Mouse (Mus musculus) spleen, adult 18-20 months (tissue): Measurements from ENCODE around the gene Nos1.
"Not testable (repeated sequence)": the region's sequence is repeated elsewhere in the genome, so short reads cannot be mapped to it uniquely, and the experiment has no call there.

ENCODE experiments used
- DNase-seq, 2 experiments: peaks; one replicate each; pipeline ENCODE4 v3.0.0; 2022; ENCODE audit warnings: mixed read lengths in 2 of 2

Nos1 gene

GRCm38 (mm10) chr5:117840988-117841387 is 60.2 kb downstream of the Nos1 start:
- no peak for DNase-seq

- no peak for DNase-seq
These were observed 61.0 kb downstream of the Nos1 start for GRCm38 (mm10) chr5:117841651-117842347.

- DNase-seq: no peak
These were observed 61.9 kb downstream of the Nos1 start for GRCm38 (mm10) chr5:117842699-117843098.

- no peak for DNase-seq
These were observed 63.8 kb downstream of the Nos1 start for GRCm38 (mm10) chr5:117844611-117845010.

- no peak for DNase-seq
These were observed 69.6 kb downstream of the Nos1 start for GRCm38 (mm10) chr5:117850474-117850873.

- no peak for DNase-seq
These were observed 72.9 kb downstream of the Nos1 start for GRCm38 (mm10) chr5:117853741-117854140.

GRCm38 (mm10) chr5:117864588-117865300 is 83.9 kb downstream of the Nos1 start:
- no peak for DNase-seq

GRCm38 (mm10) chr5:117865876-117866275 is 85.0 kb downstream of the Nos1 start:
- DNase-seq: no peak

- DNase-seq: no peak
These were observed 90.8 kb downstream of the Nos1 start for GRCm38 (mm10) chr5:117871614-117872013.

GRCm38 (mm10) chr5:117873807-117874206 is 93.0 kb downstream of the Nos1 start:
- DNase-seq: no peak

GRCm38 (mm10) chr5:117874236-117874635 is 93.4 kb downstream of the Nos1 start:
- no peak for DNase-seq

- no peak for DNase-seq
These were observed 98.3 kb downstream of the Nos1 start for GRCm38 (mm10) chr5:117879136-117879535.

GRCm38 (mm10) chr5:117880916-117881555 is 100.2 kb downstream of the Nos1 start:
- no peak for DNase-seq

- not testable (repeated sequence) for DNase-seq
These were observed 101.6 kb downstream of the Nos1 start for GRCm38 (mm10) chr5:117882411-117882810.

GRCm38 (mm10) chr5:117884991-117885390 is 104.2 kb downstream of the Nos1 start:
- DNase-seq: no peak

GRCm38 (mm10) chr5:117888126-117888525 is 107.3 kb downstream of the Nos1 start:
- no peak for DNase-seq

- DNase-seq: no peak
These were observed 108.1 kb downstream of the Nos1 start for GRCm38 (mm10) chr5:117888946-117889345.

- no peak for DNase-seq
These were observed 108.7 kb downstream of the Nos1 start for GRCm38 (mm10) chr5:117889571-117889970.

GRCm38 (mm10) chr5:117890871-117891270 is 110.0 kb downstream of the Nos1 start:
- no peak for DNase-seq

GRCm38 (mm10) chr5:117891545-117891944 is 110.7 kb downstream of the Nos1 start:
- DNase-seq: no peak

- DNase-seq: no peak
These were observed 113.2 kb downstream of the Nos1 start for GRCm38 (mm10) chr5:117894050-117894449.

- no peak for DNase-seq
These were observed 117.4 kb downstream of the Nos1 start for GRCm38 (mm10) chr5:117898055-117898806.

GRCm38 (mm10) chr5:117899361-117899760 is 118.5 kb downstream of the Nos1 start:
- DNase-seq: no peak
